Mouse (Mus musculus): Measurements from ENCODE around the gene Gm8232. TPM values are rescaled to one million over a fixed set of nuclear protein-coding genes. Genes with fewer than 3 reads are reported as not detected.
"Not testable (repeated sequence)": the region's sequence is repeated elsewhere in the genome, so short reads cannot be mapped to it uniquely, and the experiment has no call there.

Gene Gm8232
- polyA plus RNA-seq (2015; fragmentation: Nextera tagmentation; extraction: Ambion mirVana): not detected in 2 replicates

GRCm38 (mm10) chr14:44433335-44433734 is at the start of gene Gm8232:
Gene Gm8232, plus strand, starts transcription at chr14:44433635.
- WGBS: 86% methylated on average over 3 of the region's 3 CpGs
- H3K9me3 ChIP-seq; H3K4me3 ChIP-seq; H3K27me3 ChIP-seq; H3K9ac ChIP-seq; H3K36me3 ChIP-seq; H3K4me2 ChIP-seq; ATAC-seq (ENCODE audit: insufficient number of reproducible peaks, low FRiP score, low TSS enrichment, low read depth); H3K27ac ChIP-seq; H3K4me1 ChIP-seq: not testable (repeated sequence)

GRCm38 (mm10) chr14:44384233-44384632 is 49.2 kb upstream of the Gm8232 start:
- not testable (repeated sequence) for H3K4me3 ChIP-seq; H3K27me3 ChIP-seq; H3K9ac ChIP-seq; H3K9me3 ChIP-seq; H3K36me3 ChIP-seq; H3K4me2 ChIP-seq; ATAC-seq (ENCODE audit: insufficient number of reproducible peaks, low FRiP score, low TSS enrichment, low read depth); H3K4me1 ChIP-seq; H3K27ac ChIP-seq
- 72% methylated on average over 4 of the region's 4 CpGs for WGBS

GRCm38 (mm10) chr14:44410588-44410987 is 22.8 kb upstream of the Gm8232 start, which contains the start of gene Gm3371:
Gene Gm3371, minus strand, starts transcription at chr14:44410688.
- not testable (repeated sequence) for H3K27ac ChIP-seq; H3K27me3 ChIP-seq; ATAC-seq (ENCODE audit: insufficient number of reproducible peaks, low FRiP score, low TSS enrichment, low read depth); H3K4me3 ChIP-seq; H3K9me3 ChIP-seq; H3K4me1 ChIP-seq; H3K9ac ChIP-seq; H3K36me3 ChIP-seq; H3K4me2 ChIP-seq
- WGBS: no CpG with 5 or more reads among the region's 2 CpGs

Other genes starting within 250 kb of the Gm8232 start
- gene Gm8212, start 236.0 kb upstream of the Gm8232 start, polyA plus RNA-seq (2015; fragmentation: Nextera tagmentation; extraction: Ambion mirVana): not detected in 2 replicates
- not detected in 2 replicates for gene 4930503E14Rik, start 220.4 kb upstream of the Gm8232 start, polyA plus RNA-seq (2015; fragmentation: Nextera tagmentation; extraction: Ambion mirVana)
- gene Gm8220, start 148.1 kb upstream of the Gm8232 start, polyA plus RNA-seq (2015; fragmentation: Nextera tagmentation; extraction: Ambion mirVana): not detected in 2 replicates
- gene Gm5930, start 95.1 kb upstream of the Gm8232 start, polyA plus RNA-seq (2015; fragmentation: Nextera tagmentation; extraction: Ambion mirVana): not detected in 2 replicates
- gene Gm8229, start 68.3 kb upstream of the Gm8232 start, polyA plus RNA-seq (2015; fragmentation: Nextera tagmentation; extraction: Ambion mirVana): not detected in 2 replicates
- gene Gm3371, start 22.9 kb upstream of the Gm8232 start, polyA plus RNA-seq (2015; fragmentation: Nextera tagmentation; extraction: Ambion mirVana): not detected in 2 replicates
- not detected in 2 replicates for gene BC061237, start 58.8 kb downstream of the Gm8232 start, polyA plus RNA-seq (2015; fragmentation: Nextera tagmentation; extraction: Ambion mirVana)
- gene Gm17093, start 84.6 kb downstream of the Gm8232 start, polyA plus RNA-seq (2015; fragmentation: Nextera tagmentation; extraction: Ambion mirVana): not detected in 2 replicates
- not detected in 2 replicates for gene Gm8247, start 149.5 kb downstream of the Gm8232 start, polyA plus RNA-seq (2015; fragmentation: Nextera tagmentation; extraction: Ambion mirVana)
- not detected in 2 replicates for gene Gm5624, start 194.3 kb downstream of the Gm8232 start, polyA plus RNA-seq (2015; fragmentation: Nextera tagmentation; extraction: Ambion mirVana)

All from limb, embryonic 15.5 days (tissue).